Mouse (Mus musculus) liver, adult (tissue): Measurements from ENCODE around the gene Arhgef15.

Experiments used
- GATA4 ChIP-seq: IDR thresholded peaks from 2 replicates; pipeline ENCODE4 v1.6.1; 2014; ENCODE audit warnings: mild to moderate bottlenecking, low read length; ENCODE audit not compliant: insufficient replicate concordance

Gene Arhgef15

GRCm38 (mm10) chr11:68939451-68940304, 17.6 kb downstream of the Arhgef15 start:
- TF ChIP-seq GATA4 = no peak

GRCm38 (mm10) chr11:68933885-68934507, 23.3 kb downstream of the Arhgef15 start:
- no peak for TF ChIP-seq GATA4

DNA sequence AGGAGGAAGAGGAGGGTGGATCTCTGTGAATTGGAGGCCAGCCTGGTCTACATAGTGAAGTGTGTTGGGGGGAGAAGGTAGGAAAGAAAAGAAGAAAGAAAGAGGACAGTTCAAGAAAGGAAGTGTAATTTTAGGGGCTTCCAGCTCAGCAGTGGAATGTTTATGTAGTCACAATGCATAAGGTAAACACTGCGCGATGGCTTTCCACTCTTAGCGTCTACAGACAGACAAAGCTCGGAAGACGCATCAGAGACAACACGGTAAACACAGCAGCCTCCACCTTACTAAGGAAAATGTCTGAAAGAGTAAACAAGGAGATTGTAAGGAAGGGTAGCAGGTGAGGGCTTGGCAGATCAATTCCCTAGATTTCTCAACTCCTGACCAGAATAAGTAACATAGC, 27.3 kb downstream of the Arhgef15 start:
- TF ChIP-seq GATA4 = no peak

- TF ChIP-seq GATA4 = no peak
These were observed 30.3 kb downstream of the Arhgef15 start, which contains the start of gene Odf4 for GRCm38 (mm10) chr11:68926981-68927380. Odf4 (minus strand) TSS chr11:68927081.

- no peak for TF ChIP-seq GATA4
These were observed 32.5 kb downstream of the Arhgef15 start for GRCm38 (mm10) chr11:68924749-68925148.

DNA sequence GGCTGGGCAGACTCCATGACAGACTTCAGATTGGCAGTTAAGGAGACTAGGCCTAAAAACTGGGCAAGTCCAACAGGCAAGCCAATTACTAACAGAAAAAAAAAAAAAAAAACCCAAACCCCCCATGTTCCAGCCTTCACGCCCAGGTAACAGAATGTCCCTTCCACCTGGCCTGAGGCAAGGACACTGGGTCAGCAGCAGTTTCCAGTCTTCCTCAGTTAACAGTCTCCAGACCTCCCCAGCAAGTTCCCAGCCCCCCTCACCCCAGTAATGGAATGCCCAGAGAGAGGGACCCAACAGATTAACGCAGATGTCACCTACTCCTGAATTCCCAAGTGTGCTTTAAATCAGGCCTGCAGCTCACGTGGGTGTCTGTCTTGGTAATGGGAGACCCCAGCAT, 34.1 kb downstream of the Arhgef15 start:
- no peak for TF ChIP-seq GATA4

- TF ChIP-seq GATA4 = no peak
These were observed 42.7 kb downstream of the Arhgef15 start for GRCm38 (mm10) chr11:68914566-68914965.

- no peak for TF ChIP-seq GATA4
These were observed 45.6 kb downstream of the Arhgef15 start for GRCm38 (mm10) chr11:68911531-68912177.

- no peak for TF ChIP-seq GATA4
These were observed 48.3 kb downstream of the Arhgef15 start for GRCm38 (mm10) chr11:68908846-68909503.

DNA sequence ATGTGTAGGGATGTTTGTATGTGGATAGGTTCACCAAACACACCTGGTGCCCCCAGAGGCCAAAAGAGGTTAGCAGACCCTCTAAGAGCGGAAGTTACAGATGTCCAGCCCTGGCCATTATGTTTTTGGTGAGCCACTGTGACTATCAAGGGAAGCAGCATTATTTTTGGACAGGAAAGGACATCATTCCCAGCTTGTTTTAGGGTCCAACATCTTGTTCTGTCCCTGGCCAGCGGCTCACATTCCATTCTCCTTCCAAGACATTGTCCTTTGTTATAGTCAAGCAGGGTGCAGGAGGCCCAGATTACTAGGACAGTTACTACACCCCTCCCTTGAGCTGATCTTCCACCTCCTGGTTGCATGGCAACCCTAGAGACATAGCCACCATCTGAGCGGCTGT, 50.0 kb downstream of the Arhgef15 start:
- no peak for TF ChIP-seq GATA4

GRCm38 (mm10) chr11:68906461-68906790, 50.9 kb downstream of the Arhgef15 start:
- TF ChIP-seq GATA4 = no peak

DNA sequence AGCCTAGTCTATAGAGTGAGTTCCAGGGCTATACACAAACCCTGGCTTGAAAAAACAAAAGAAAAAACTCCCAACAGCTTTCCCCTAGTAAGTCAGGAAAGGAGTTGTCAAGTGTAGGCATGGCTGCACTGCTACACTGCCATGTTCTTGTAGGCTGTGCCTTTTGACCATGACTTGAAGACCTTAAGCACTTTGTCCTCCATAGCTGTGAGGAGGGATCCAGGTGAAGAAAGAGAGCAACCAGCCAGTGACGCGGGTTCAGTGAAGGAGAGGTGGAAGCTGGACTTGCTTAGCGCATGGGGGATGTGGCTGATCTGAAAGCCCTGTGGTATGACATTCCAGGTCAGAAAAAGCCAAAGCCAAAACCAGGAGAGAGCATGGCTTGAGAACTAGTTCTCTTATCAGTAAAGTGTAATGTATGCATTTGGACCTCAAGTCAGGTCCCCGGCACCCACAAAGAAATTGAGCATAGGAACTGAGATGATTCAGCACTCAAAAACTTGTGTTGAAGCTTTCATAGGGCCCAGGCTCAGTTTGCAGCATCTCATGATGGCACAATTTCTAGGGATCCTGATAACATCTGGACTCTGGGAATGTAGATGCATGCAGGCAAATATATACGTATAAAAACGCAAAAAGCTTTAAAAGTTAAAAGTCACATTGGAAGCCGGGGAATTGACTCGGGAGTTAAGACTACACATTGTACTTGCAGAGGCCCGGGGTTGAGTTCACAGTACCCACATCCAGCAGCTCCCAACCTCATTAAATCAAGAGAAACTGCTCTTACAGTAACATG, 51.4 kb downstream of the Arhgef15 start:
- TF ChIP-seq GATA4 = no peak

DNA sequence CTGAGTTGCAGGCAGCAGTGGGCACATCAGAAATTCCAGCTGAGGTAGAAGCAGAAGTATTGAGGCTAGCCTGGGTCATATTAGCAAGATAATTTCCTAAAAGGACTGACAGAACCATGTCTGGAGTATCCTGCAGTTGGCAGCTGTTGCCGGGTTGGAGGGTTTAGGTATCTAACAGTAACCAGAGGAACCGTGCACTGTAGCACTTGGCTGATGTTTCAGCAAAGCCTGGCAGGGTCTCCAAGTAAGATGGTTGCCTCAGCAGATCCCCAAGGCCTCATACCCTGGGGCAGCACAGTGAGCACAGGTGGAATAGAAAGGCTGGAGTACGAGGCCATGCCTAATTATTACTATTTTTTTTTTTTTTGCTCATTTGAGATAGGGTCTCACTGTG, 52.1 kb downstream of the Arhgef15 start:
- TF ChIP-seq GATA4 = no peak

- no peak for TF ChIP-seq GATA4
These were observed 52.7 kb downstream of the Arhgef15 start for GRCm38 (mm10) chr11:68904375-68905137.
